Mouse (Mus musculus): Measurements from ENCODE around the gene Ube2l6. TPM values are rescaled to one million over a fixed set of nuclear protein-coding genes. Genes with fewer than 3 reads are reported as not detected.

The Ube2l6 gene
- polyA plus RNA-seq, 1 experiment from 2014 or later: 83.7 TPM

DNA sequence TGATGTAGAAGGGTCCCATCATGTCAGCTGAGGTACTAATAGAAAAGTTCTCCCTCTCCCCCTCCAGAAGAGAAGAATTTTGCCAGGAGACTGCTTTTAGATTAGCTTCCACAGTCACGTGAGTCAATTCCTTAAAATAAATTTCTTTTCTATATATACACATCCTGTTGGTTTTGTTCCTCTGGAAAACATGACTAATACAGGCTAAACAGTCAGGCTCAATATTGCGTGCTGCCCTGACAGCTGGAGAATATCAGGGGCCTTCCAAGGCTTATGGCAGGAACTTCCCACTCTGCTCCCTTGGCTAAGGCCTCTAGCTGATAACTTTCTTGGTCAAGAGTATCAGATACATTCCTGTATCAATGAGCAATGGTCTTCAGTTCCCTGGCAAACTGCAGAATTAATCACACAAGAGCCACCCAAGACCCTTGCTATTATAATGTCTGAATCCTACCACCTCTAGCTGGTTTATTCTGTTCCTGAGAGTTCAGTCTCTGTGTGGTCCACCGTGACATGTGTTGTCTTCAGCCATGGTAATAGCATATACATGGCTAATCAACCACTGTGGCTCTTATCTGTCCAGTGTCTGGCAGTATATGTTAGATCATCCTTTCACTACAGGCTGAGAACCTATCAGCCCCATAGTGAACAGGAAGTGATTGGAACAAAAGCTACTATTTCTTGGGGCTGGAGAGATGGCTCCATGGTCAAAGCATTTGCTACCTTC, 14.6 kb upstream of the Ube2l6 start:
- WGBS: 39% methylated on average over 3 of the region's 3 CpGs
- Histone ChIP-seq H3K4me1 (ENCODE audit: insufficient read depth, low read depth, low read length) (0 out of 2 replicates have a peak, but pooled peaks cover 3% of the 10 kb centered on the region), H3K9ac (replicated peaks; ENCODE audit: low read depth) (no peak overlapping the region)

DNA sequence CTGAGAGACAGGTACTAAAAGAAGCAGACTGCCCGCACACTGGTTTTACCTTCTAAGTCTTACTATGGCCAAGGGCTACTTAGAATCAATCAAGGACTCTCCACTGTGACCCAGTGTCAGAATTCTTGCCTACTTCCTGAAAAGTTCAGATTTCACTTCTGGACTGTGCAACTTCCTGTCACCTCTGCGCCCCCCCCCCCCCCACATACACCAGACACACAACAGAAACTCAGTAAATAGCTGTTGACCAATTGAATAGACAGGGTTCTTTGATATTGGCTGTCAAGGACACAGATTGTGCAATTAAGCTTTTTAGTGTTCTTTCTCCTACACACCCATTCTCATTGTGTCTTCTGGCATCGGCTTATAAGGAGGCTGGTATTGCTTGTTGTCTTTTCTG, 10.3 kb upstream of the Ube2l6 start:
- TF ChIP-seq CTCF (IDR thresholded peaks at IDR 0.05): no peak
- TF ChIP-seq EP300 (IDR thresholded peaks at IDR 0.05): no peak
- 58% methylated on average over 3 of the region's 3 CpGs for WGBS
- ATAC-seq (peak; percentile 23), DNase-seq (ENCODE audit: low spot score) (peak; percentile 65)
- no peak overlapping the region for H3K9ac ChIP-seq (replicated peaks; ENCODE audit: low read depth)
- no peak overlapping the region for H3K4me3 ChIP-seq (ENCODE audit: low read depth, low read length)
- no peaks in the 10 kb centered on the region for H3K9me3 ChIP-seq (ENCODE audit: low read length)
- no peak overlapping the region for H3K4me2 ChIP-seq (replicated peaks; ENCODE audit: low read depth, low read length)
- H3K27ac ChIP-seq (ENCODE audit: low read length): 0 out of 2 replicates have a peak overlapping the region, but pooled peaks have one; percentile 3
- H3K27me3 ChIP-seq (replicated peaks; ENCODE audit: insufficient read depth, low read length): no peaks in the 10 kb centered on the region
- H3K4me1 ChIP-seq (ENCODE audit: insufficient read depth, low read depth, low read length): 0 out of 2 replicates have a peak, but pooled peaks cover 3% of the 10 kb centered on the region
- H3K36me3 ChIP-seq (ENCODE audit: insufficient read depth, low read length): no peaks in the 10 kb centered on the region

More for the DNA sequence above, 14.6 kb upstream of the Ube2l6 start:
- peak overlapping the region; percentile 68 for H3K27ac ChIP-seq (ENCODE audit: low read length)
- no peaks in the 10 kb centered on the region for H3K9me3 ChIP-seq (ENCODE audit: low read length)
- no peak overlapping the region for H3K4me3 ChIP-seq (ENCODE audit: low read depth, low read length)
- ATAC-seq (peak; percentile 94), DNase-seq (ENCODE audit: low spot score) (peak; percentile 90)
- TF ChIP-seq EP300 (IDR thresholded peaks at IDR 0.05) (peak; percentile 44; the same call in 1 of the 2 replicates), CTCF (IDR thresholded peaks at IDR 0.05) (no peak)
- no peaks in the 10 kb centered on the region for H3K36me3 ChIP-seq (ENCODE audit: insufficient read depth, low read length)
- H3K27me3 ChIP-seq (replicated peaks; ENCODE audit: insufficient read depth, low read length): no peaks in the 10 kb centered on the region
- H3K4me2 ChIP-seq (replicated peaks; ENCODE audit: low read depth, low read length): no peak overlapping the region

DNA sequence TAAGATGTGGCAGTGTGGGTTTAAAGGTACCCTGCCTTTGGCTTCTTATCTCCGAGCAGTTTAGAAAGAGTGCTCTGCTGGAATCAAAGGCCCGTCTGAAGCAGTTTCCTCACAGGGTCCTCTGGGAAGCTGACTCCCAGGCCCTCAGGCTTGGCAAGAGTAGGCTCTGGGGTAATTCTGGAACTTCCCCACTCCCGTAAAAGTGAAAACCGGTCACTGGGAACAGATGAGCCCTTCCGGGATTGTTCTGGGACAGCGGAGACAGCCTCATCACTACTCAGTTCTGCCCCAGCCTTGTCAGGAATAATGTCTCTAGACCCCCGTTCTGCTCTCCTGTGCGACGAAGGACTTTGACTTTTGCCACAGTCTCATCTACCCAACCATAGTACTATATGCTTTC, 8.2 kb upstream of the Ube2l6 start:
- Histone ChIP-seq H3K27me3 (replicated peaks; ENCODE audit: insufficient read depth, low read length) (no peaks in the 10 kb centered on the region), H3K4me2 (replicated peaks; ENCODE audit: low read depth, low read length) (no peak overlapping the region), H3K9me3 (ENCODE audit: low read length) (no peaks in the 10 kb centered on the region), H3K4me1 (ENCODE audit: insufficient read depth, low read depth, low read length) (0 out of 2 replicates have a peak, but pooled peaks cover 3% of the 10 kb centered on the region), H3K36me3 (ENCODE audit: insufficient read depth, low read length) (no peaks in the 10 kb centered on the region), H3K9ac (replicated peaks; ENCODE audit: low read depth) (no peak overlapping the region), H3K27ac (ENCODE audit: low read length) (no peak overlapping the region), H3K4me3 (ENCODE audit: low read depth, low read length) (no peak overlapping the region)
- ATAC-seq: no peak
- 58% methylated on average over 9 of the region's 9 CpGs for WGBS
- no peak for TF ChIP-seq CTCF (IDR thresholded peaks at IDR 0.05)
- TF ChIP-seq EP300 (IDR thresholded peaks at IDR 0.05): no peak
- DNase-seq (ENCODE audit: low spot score): no peak

DNA sequence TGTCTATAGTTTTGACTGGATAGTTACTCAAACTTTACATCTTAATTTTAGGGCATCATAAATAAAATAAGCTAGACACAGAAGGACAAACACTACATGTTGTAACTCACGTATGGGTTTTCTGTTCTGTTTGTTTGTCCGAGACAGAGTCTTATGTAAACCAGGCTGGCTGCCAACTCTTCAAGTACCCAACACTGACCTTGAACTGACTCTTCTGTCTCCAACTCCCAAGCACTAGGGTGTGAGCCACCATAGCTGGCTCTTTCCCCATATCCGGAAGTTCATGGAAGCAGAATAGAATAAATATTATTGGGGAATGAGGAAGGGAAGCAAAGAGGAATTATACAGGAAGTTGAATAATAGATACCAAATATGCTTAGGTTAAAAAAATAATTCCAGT, 6.1 kb upstream of the Ube2l6 start:
- no peak overlapping the region for H3K27ac ChIP-seq (ENCODE audit: low read length)
- H3K9me3 ChIP-seq (ENCODE audit: low read length): no peaks in the 10 kb centered on the region
- no peaks in the 10 kb centered on the region for H3K27me3 ChIP-seq (replicated peaks; ENCODE audit: insufficient read depth, low read length)
- no peaks in the 10 kb centered on the region for H3K36me3 ChIP-seq (ENCODE audit: insufficient read depth, low read length)
- peak; percentile 63 for DNase-seq (ENCODE audit: low spot score)
- H3K4me1 ChIP-seq (ENCODE audit: insufficient read depth, low read depth, low read length): 0 out of 2 replicates have a peak, but pooled peaks cover 3% of the 10 kb centered on the region
- no peak overlapping the region for H3K9ac ChIP-seq (replicated peaks; ENCODE audit: low read depth)
- no peak overlapping the region for H3K4me3 ChIP-seq (ENCODE audit: low read depth, low read length)
- H3K4me2 ChIP-seq (replicated peaks; ENCODE audit: low read depth, low read length): no peak overlapping the region
- TF ChIP-seq EP300 (IDR thresholded peaks at IDR 0.05) (no peak; the same call in 1 of the 2 replicates), CTCF (IDR thresholded peaks at IDR 0.05) (no peak)
- WGBS: 25% methylated on average over 3 of the region's 3 CpGs
- ATAC-seq: peak; percentile 68

DNA sequence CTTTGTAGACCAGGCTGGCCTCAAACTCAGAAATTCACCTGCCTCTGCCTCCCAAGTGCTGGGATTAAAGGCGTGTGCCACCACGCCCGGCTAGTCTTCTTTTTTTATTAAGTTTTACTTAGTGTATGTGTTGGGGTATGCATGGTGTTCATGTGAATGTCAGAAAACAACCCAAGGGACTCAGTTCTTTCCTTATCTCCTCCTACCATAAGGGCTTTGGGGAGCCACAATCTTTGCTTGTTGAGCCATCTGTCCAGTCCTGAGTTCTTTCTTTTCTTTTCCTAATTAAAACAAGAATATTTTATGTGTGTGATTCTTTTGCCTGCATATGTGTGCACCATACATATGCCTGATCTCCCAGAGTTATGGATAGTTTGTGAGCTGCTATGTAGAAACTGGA, 5.5 kb upstream of the Ube2l6 start:
- no peak overlapping the region for H3K27ac ChIP-seq (ENCODE audit: low read length)
- H3K4me2 ChIP-seq (replicated peaks; ENCODE audit: low read depth, low read length): no peak overlapping the region
- H3K4me3 ChIP-seq (ENCODE audit: low read depth, low read length): no peak overlapping the region
- 98% methylated on average over 3 of the region's 3 CpGs for WGBS
- no peak for TF ChIP-seq CTCF (IDR thresholded peaks at IDR 0.05)
- TF ChIP-seq EP300 (IDR thresholded peaks at IDR 0.05): no peak
- no peaks in the 10 kb centered on the region for H3K27me3 ChIP-seq (replicated peaks; ENCODE audit: insufficient read depth, low read length)
- DNase-seq (ENCODE audit: low spot score) (no peak), ATAC-seq (no peak)
- H3K4me1 ChIP-seq (ENCODE audit: insufficient read depth, low read depth, low read length): 0 out of 2 replicates have a peak, but pooled peaks cover 3% of the 10 kb centered on the region
- H3K9me3 ChIP-seq (ENCODE audit: low read length): no peaks in the 10 kb centered on the region
- H3K9ac ChIP-seq (replicated peaks; ENCODE audit: low read depth): no peak overlapping the region
- H3K36me3 ChIP-seq (ENCODE audit: insufficient read depth, low read length): no peaks in the 10 kb centered on the region

DNA sequence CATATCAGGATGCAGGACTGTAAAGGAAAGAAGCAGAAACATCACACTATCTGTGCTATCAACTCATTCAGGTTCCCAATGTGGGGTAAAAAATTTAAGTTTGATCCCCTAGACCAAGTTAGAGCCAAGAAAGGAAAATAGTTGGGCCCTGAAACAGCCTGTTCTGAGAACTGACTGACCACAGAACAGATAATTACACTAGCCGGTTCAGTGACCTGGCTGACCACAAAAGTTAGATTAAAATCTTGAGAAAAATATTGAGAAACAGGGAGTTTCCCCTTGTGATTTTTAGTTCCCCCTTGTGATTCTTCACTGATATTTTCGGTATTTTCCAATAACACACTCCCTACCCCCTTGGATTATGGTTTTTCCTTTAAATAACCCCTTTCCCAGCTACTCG, 4.8 kb upstream of the Ube2l6 start:
- Histone ChIP-seq H3K9me3 (ENCODE audit: low read length) (no peaks in the 10 kb centered on the region), H3K9ac (replicated peaks; ENCODE audit: low read depth) (no peak overlapping the region), H3K27me3 (replicated peaks; ENCODE audit: insufficient read depth, low read length) (no peaks in the 10 kb centered on the region), H3K4me1 (ENCODE audit: insufficient read depth, low read depth, low read length) (no peaks in the 10 kb centered on the region), H3K4me2 (replicated peaks; ENCODE audit: low read depth, low read length) (no peak overlapping the region), H3K4me3 (ENCODE audit: low read depth, low read length) (no peak overlapping the region), H3K36me3 (ENCODE audit: insufficient read depth, low read length) (no peaks in the 10 kb centered on the region), H3K27ac (ENCODE audit: low read length) (no peak overlapping the region)
- WGBS: 85% methylated on average over 3 of the region's 3 CpGs
- TF ChIP-seq CTCF (IDR thresholded peaks at IDR 0.05) (no peak), EP300 (IDR thresholded peaks at IDR 0.05) (no peak)
- ATAC-seq: no peak
- no peak for DNase-seq (ENCODE audit: low spot score)

Measured in lung, postnatal 0 days (tissue).